Mouse (Mus musculus) layer of hippocampus, adult 8-10 months (tissue): Measurements from ENCODE around the gene Scube2. TPM values are rescaled to one million over a fixed set of nuclear protein-coding genes. Genes with fewer than 3 reads are reported as not detected.

Source experiments
- total RNA-seq, 4 experiments: library from RNA; stranded (reverse); gene quantifications; 2 replicates each; pipeline ENCODE4 v1.2.4; 2022

Scube2 gene
- total RNA-seq, 4 experiments from 2014 or later = 1.3 to 1.7 (median 1.7) TPM

Other genes starting within 250 kb of the Scube2 start
- 10 to 100 TPM; 33.1 to 57.0 (median 46.1) TPM for gene St5, start 162.1 kb downstream of the Scube2 start, total RNA-seq
- gene Akip1, start 162.0 kb downstream of the Scube2 start, total RNA-seq = 1 to 10 TPM; 4.3 to 9.7 (median 6.4) TPM
- under 1 TPM in 1 of 4 experiments, not detected in 3; 0.92 TPM for gene BC051019, start 141.8 kb downstream of the Scube2 start, total RNA-seq
- gene Ascl3, start 134.0 kb downstream of the Scube2 start, total RNA-seq = not detected
- 100 to 1,000 TPM in 2 of 4 experiments, 10 to 100 TPM in 2; 98.5 to 101 (median 99.8) TPM for gene Tmem9b, start 112.8 kb downstream of the Scube2 start, total RNA-seq
- gene Nrip3, start 83.7 kb downstream of the Scube2 start, total RNA-seq = 100 to 1,000 TPM; 199 to 233 (median 214) TPM
- gene Dennd5a, start 94.8 kb upstream of the Scube2 start, total RNA-seq = 100 to 1,000 TPM; 206 to 222 (median 217) TPM
- 10 to 100 TPM; 42.0 to 52.7 (median 48.8) TPM for gene Tmem41b, start 121.2 kb upstream of the Scube2 start, total RNA-seq
- gene Ipo7, start 152.6 kb upstream of the Scube2 start, total RNA-seq = 100 to 1,000 TPM in 2 of 4 experiments, 10 to 100 TPM in 2; 87.4 to 109 (median 99.4) TPM
- 10 to 100 TPM in 3 of 4 experiments, 1 to 10 TPM in 1; 9.7 to 13.4 (median 11.9) TPM for gene Zfp143, start 195.5 kb upstream of the Scube2 start, total RNA-seq